Mouse (Mus musculus) limb, embryonic 14.5 days (tissue): Measurements from ENCODE around the gene Cd47. TPM values are rescaled to one million over a fixed set of nuclear protein-coding genes. Genes with fewer than 3 reads are reported as not detected.
A peak's percentile ranks its signal among the peaks of the same experiment; 100 is the strongest.

Source experiments
- ATAC-seq: fragments of 200-750 bp; cut with Nextera tagmentation; 2 replicates; pipeline ENCODE4 v1.8.0; 2017; ENCODE audit warnings: low read depth, moderate number of reproducible peaks, moderate TSS enrichment; ENCODE audit not compliant: low FRiP score
- DNase-seq: peaks from one replicate; pipeline ENCODE4 v3.0.0-alpha.2; 2015; ENCODE audit warnings: low spot score
- H3K27ac ChIP-seq: fragments of 300-500 bp; sonication (generic); replicated peaks from 2 replicates; pipeline ENCODE4 v1.5.1; 2014; ENCODE audit warnings: low read depth, mild to moderate bottlenecking, low read length, moderate library complexity, mixed read lengths
- H3K27me3 ChIP-seq: fragments of 300-500 bp; sonication (generic); 2 replicates; pipeline ENCODE4 v1.6.1; 2014; ENCODE audit warnings: low read length, mixed read lengths; ENCODE audit not compliant: control insufficient read depth, insufficient read depth
- H3K36me3 ChIP-seq: fragments of 300-500 bp; sonication (generic); 2 replicates; pipeline ENCODE4 v1.6.1; 2014; ENCODE audit warnings: mild to moderate bottlenecking, low read length, moderate library complexity, mixed read lengths; ENCODE audit not compliant: control insufficient read depth, insufficient read depth
- H3K4me1 ChIP-seq: fragments of 300-500 bp; sonication (generic); 2 replicates; pipeline ENCODE4 v1.6.1; 2014; ENCODE audit warnings: antibody characterized with exemption, low read length, mixed read lengths; ENCODE audit not compliant: control insufficient read depth, insufficient read depth
- H3K4me2 ChIP-seq: fragments of 300-500 bp; sonication (generic); replicated peaks from 2 replicates; pipeline ENCODE4 v1.6.1; 2014; ENCODE audit warnings: low read depth, mild to moderate bottlenecking, low read length, moderate library complexity; ENCODE audit not compliant: severe bottlenecking
- H3K4me3 ChIP-seq: fragments of 300-500 bp; sonication (generic); replicated peaks from 2 replicates; pipeline ENCODE4 v1.5.1; 2014; ENCODE audit warnings: low read length
- H3K9ac ChIP-seq: fragments of 300-500 bp; sonication (generic); 2 replicates; pipeline ENCODE4 v1.6.1; 2014; ENCODE audit warnings: mild to moderate bottlenecking, low read depth, low read length, moderate library complexity; ENCODE audit not compliant: severe bottlenecking
- H3K9me3 ChIP-seq: fragments of 300-500 bp; sonication (generic); 2 replicates; pipeline ENCODE4 v1.6.1; 2016; ENCODE audit warnings: low read length; ENCODE audit not compliant: control insufficient read depth
- POLR2A ChIP-seq: fragments of 200-500 bp; IDR thresholded peaks from 2 replicates; pipeline ENCODE4 v1.8.0; 2012; ENCODE audit warnings: inconsistent platforms, mild to moderate bottlenecking, moderate library complexity, borderline replicate concordance; ENCODE audit not compliant: insufficient read depth, insufficient read length; ENCODE audit errors: extremely low read depth
- WGBS: fragments of 180-500 bp; shearing (Covaris S2); extraction: QIAGEN DNeasy Blood & Tissue Kit; methylation state at CpG from one replicate; pipeline ENCODE4 v1.1.7; 2014; 5-methylcytosine and 5-hydroxymethylcytosine counted together
- polyA plus RNA-seq, 2 experiments: library from polyadenylated mRNA; depleted of rRNA in 1 of 2; stranded (reverse) in 1 of 2; unstranded in 1 of 2; fragments of >200 nt; fragmentation: Nextera tagmentation in 1 of 2; extraction: Ambion mirVana in 1 of 2; gene quantifications; 2 replicates each; pipeline versions ENCODE4 v1.2.1 to v1.2.3; 2012 to 2014

The Cd47 gene
- polyA plus RNA-seq, 2 experiments = 29.5 to 91.0 TPM

DNA sequence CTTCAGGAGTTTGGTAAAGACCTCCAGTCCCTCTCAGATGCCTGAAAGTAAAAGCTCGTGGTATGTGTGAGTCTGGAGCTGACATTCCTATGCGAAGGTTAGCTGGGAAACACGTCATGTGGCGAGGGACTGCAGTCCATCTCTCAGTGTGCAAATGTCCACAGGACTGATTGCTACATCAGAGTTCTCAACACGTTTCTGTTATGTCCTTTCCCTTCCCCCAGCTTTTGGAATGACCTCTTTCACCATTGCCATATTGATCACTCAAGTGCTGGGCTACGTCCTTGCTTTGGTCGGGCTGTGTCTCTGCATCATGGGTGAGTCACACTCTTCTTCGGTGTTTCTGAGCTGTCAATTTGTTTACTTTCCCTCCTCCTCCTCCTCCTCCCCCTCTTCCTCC is 95.8 kb downstream of the Cd47 start:
- Histone ChIP-seq H3K4me2 (no peak overlapping the region), H3K4me1 (no peaks in the 10 kb centered on the region), H3K9ac (no peak overlapping the region), H3K27me3 (no peaks in the 10 kb centered on the region), H3K36me3 (peaks cover 5% of the 10 kb centered on the region; the same call in 1 of the 2 replicates), H3K27ac (no peak overlapping the region), H3K4me3 (no peak overlapping the region), H3K9me3 (0 out of 2 replicates have a peak, but pooled peaks cover 4% of the 10 kb centered on the region)
- ATAC-seq (no peak), DNase-seq (no peak)
- TF ChIP-seq POLR2A = no peak
- 82% methylated on average over 8 of the region's 8 CpGs for WGBS

DNA sequence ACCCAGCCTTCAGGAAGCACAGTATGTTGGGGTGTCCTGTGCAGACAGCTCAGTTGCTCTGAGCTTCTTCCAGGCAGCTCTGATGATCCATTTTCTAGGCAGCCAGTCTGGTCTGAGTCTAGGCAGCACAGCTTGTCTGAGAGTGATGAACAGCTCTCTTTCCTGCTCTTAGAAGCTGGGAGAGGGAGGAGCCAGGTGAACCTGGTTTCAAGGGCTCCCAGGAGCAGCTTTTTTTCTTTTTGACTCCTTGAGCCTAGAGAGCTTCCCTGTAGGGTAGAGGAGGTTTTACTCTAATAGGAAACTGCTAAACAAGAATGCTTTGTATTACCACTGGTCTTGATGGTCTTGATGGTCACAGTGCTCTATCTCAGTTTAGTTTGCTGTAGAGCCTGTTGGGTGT is 101.1 kb downstream of the Cd47 start:
- H3K27ac ChIP-seq = no peak overlapping the region
- H3K9me3 ChIP-seq = no peaks in the 10 kb centered on the region
- H3K27me3 ChIP-seq = no peaks in the 10 kb centered on the region
- no peak for TF ChIP-seq POLR2A
- ATAC-seq (no peak), DNase-seq (no peak)
- H3K4me1 ChIP-seq = peaks cover 18% of the 10 kb centered on the region
- H3K4me3 ChIP-seq = no peak overlapping the region
- H3K9ac ChIP-seq = no peak overlapping the region
- no peaks in the 10 kb centered on the region; the same call in 1 of the 2 replicates for H3K36me3 ChIP-seq
- no peak overlapping the region for H3K4me2 ChIP-seq

DNA sequence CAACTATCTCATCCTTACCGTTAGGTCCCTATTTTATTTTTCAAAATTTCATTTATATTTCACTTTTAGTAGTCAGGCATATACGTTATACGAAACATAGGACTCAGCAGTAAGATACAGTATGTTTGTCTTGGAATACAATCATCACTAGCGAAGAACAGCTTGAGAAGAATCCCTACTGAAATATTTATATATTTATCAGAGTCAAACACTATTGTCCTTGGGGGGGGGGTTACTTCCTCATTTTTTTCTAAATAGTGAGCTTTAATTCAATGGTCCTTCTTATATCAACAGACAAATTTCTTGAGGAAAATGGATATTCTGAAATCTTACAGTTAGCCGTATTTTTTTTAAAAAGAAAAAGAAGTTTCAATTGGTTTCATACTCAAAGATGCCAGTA is 101.8 kb downstream of the Cd47 start:
- no peaks in the 10 kb centered on the region for H3K9me3 ChIP-seq
- H3K9ac ChIP-seq = no peak overlapping the region
- H3K4me2 ChIP-seq = no peak overlapping the region
- no peak overlapping the region for H3K27ac ChIP-seq
- no peak for DNase-seq
- H3K4me3 ChIP-seq = no peak overlapping the region
- ATAC-seq = no peak
- WGBS = 96% methylated on average over 5 of the region's 5 CpGs
- peaks cover 18% of the 10 kb centered on the region for H3K4me1 ChIP-seq
- no peaks in the 10 kb centered on the region for H3K27me3 ChIP-seq
- no peak for TF ChIP-seq POLR2A
- no peaks in the 10 kb centered on the region; the same call in 1 of the 2 replicates for H3K36me3 ChIP-seq

DNA sequence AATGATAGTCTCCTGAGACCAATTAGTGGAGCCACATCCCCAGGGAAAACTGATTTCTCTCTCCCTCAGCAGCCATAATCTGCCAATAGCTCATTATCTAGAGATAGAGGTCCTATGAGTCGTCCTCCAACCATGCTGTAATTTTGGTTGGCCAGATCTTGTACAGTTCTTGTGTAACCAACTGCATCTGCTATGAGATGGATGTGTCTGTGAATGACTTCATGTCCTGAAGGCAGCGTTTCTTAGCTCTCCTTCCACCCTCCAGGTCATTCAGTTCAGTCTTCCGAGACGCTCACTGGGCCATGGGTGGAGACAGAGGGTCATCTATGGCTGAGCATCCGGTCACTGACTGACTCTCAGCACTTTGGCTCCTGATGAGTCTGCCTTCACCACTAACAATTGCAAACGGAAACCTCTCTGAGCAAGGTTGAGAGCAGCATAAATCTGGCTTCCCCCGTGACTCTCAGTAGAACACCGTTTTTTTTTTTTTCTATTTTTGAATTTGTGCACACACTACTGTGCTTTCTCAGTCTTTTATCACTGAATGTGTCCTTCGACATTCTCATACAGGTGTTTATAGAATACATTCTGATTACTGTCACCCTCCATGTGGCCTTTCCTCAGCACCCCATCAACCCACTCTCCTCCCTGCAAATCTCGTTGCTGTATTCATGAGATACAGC is 104.1 kb downstream of the Cd47 start:
- DNase-seq (peak; percentile 26), ATAC-seq (no peak)
- Histone ChIP-seq H3K9me3 (no peaks in the 10 kb centered on the region), H3K4me3 (no peak overlapping the region), H3K27me3 (no peaks in the 10 kb centered on the region), H3K27ac (no peak overlapping the region), H3K36me3 (no peaks in the 10 kb centered on the region; the same call in 1 of the 2 replicates), H3K4me2 (no peak overlapping the region), H3K9ac (no peak overlapping the region), H3K4me1 (peaks cover 25% of the 10 kb centered on the region)
- 85% methylated on average over 10 of the region's 10 CpGs for WGBS
- no peak for TF ChIP-seq POLR2A

DNA sequence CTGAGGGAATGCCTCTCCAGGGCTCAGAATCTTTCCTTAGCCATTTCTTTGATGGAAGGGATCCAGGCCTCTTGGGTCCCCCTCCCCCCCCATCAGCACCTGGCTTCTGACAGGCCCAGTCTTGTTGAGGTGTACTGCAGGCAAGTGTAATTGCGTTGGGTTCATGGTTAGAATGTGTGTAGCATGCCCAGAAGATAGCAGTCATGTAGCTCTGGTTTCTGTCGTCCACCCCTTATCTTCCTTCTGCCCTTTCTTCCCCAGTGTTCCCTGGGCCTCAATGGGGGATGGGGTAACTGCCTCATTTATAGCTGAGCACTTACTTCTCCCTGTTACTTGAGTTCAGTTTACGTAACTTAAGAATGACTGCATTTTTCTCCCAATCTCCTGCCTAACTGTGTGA is 104.7 kb downstream of the Cd47 start:
- no peaks in the 10 kb centered on the region for H3K9me3 ChIP-seq
- DNase-seq (no peak), ATAC-seq (no peak)
- H3K27ac ChIP-seq = peak overlapping the region; percentile 64
- no peak overlapping the region for H3K9ac ChIP-seq
- 28% methylated on average over 3 of the region's 3 CpGs for WGBS
- H3K4me1 ChIP-seq = peaks cover 29% of the 10 kb centered on the region
- no peak for TF ChIP-seq POLR2A
- no peaks in the 10 kb centered on the region for H3K27me3 ChIP-seq
- H3K4me2 ChIP-seq = no peak overlapping the region
- H3K36me3 ChIP-seq = no peaks in the 10 kb centered on the region; the same call in 1 of the 2 replicates
- no peak overlapping the region for H3K4me3 ChIP-seq
